Mouse (Mus musculus) liver, embryonic 14.5 days (tissue): ENCODE measurements at regions not wholly inside any gene's neighbourhood (a gene's known extent, or its start where the extent isn't known, plus 50 kb on each side); places are given as distances from the start of the nearest gene placed in this dataset.

Source experiments
- ATAC-seq: fragments of 200-750 bp; cut with Nextera tagmentation; 2 replicates; pipeline ENCODE4 v1.8.0; 2017; ENCODE audit warnings: moderate number of reproducible peaks, mild to moderate bottlenecking, moderate library complexity; ENCODE audit not compliant: insufficient read depth
- DNase-seq, 3 experiments: peaks; one replicate each; pipeline ENCODE4 v3.0.0-alpha.2; 2012 to 2013; ENCODE audit warnings: low read depth in 3 of 3, low spot score in 3 of 3
- H3K27ac ChIP-seq: fragments of 300-500 bp; sonication (generic); 2 replicates; pipeline ENCODE4 v1.5.1; 2014; ENCODE audit warnings: moderate library complexity, mild to moderate bottlenecking, control low read depth, inconsistent platforms
- H3K27me3 ChIP-seq: fragments of 300-500 bp; sonication (generic); 2 replicates; pipeline ENCODE4 v1.6.1; 2014; ENCODE audit warnings: mild to moderate bottlenecking, low read length, moderate library complexity; ENCODE audit not compliant: control insufficient read depth, insufficient read depth
- H3K36me3 ChIP-seq: fragments of 300-500 bp; sonication (generic); replicated peaks from 2 replicates; pipeline ENCODE4 v1.6.1; 2014; ENCODE audit warnings: low read depth; ENCODE audit not compliant: control insufficient read depth, insufficient read depth
- H3K4me1 ChIP-seq, 2 experiments: fragments of 200-500 bp in 1 of 2; fragments of 300-500 bp in 1 of 2; sonication (generic) in 1 of 2; replicated peaks; 2 replicates each; pipeline ENCODE4 v1.6.1; 2012 to 2014; ENCODE audit warnings: antibody characterized with exemption in 1 of 2, inconsistent platforms in 1 of 2, low read length in 1 of 2; ENCODE audit not compliant: control insufficient read depth in 2 of 2, insufficient read depth in 2 of 2
- H3K4me2 ChIP-seq: fragments of 300-500 bp; sonication (generic); 2 replicates; pipeline ENCODE4 v1.6.1; 2014; ENCODE audit warnings: low read depth, mild to moderate bottlenecking, control low read depth, moderate library complexity
- H3K4me3 ChIP-seq, 2 experiments: fragments of 200-500 bp in 1 of 2; fragments of 300-500 bp in 1 of 2; sonication (generic) in 1 of 2; 2 replicates each; pipeline ENCODE4 v1.5.1; 2012 to 2014; ENCODE audit warnings: low read depth in 2 of 2, low read length in 2 of 2, mild to moderate bottlenecking in 2 of 2, control low read depth in 1 of 2, inconsistent platforms in 1 of 2, moderate library complexity in 1 of 2; ENCODE audit not compliant: insufficient read depth in 1 of 2
- H3K9ac ChIP-seq: fragments of 300-500 bp; sonication (generic); replicated peaks from 2 replicates; pipeline ENCODE4 v1.6.1; 2014; ENCODE audit warnings: mild to moderate bottlenecking, control low read depth, moderate library complexity
- H3K9me3 ChIP-seq: fragments of 300-500 bp; sonication (generic); 2 replicates; pipeline ENCODE4 v1.6.1; 2016; ENCODE audit warnings: low read length, mixed read lengths; ENCODE audit not compliant: control insufficient read depth
- CTCF ChIP-seq: IDR thresholded peaks from 2 replicates; pipeline ENCODE4 v1.5.1; 2016; ENCODE audit warnings: antibody characterized with exemption, low read depth, control low read depth
- EP300 ChIP-seq: IDR thresholded peaks from 2 replicates; pipeline ENCODE4 v1.6.1; 2016; ENCODE audit warnings: antibody characterized with exemption, low read depth
- WGBS: fragments of 180-500 bp; shearing (Covaris S2); extraction: QIAGEN DNeasy Blood & Tissue Kit; methylation state at CpG from one replicate; pipeline ENCODE4 v1.1.7; 2014; ENCODE audit not compliant: insufficient replicate concordance; 5-methylcytosine and 5-hydroxymethylcytosine counted together

GRCm38 (mm10) chr5:45119757-45120156 is 320.3 kb upstream of the Ldb2 start:
- H3K9ac ChIP-seq: no peak overlapping the region
- no peak overlapping the region for H3K27ac ChIP-seq
- H3K9me3 ChIP-seq: no peaks in the 10 kb centered on the region
- no peaks in the 10 kb centered on the region for H3K36me3 ChIP-seq
- TF ChIP-seq EP300 (no peak), CTCF (no peak)
- 81% methylated on average over 2 of the region's 2 CpGs for WGBS
- ATAC-seq: no peak
- no peak overlapping the region for H3K4me2 ChIP-seq
- no peaks in the 10 kb centered on the region for H3K27me3 ChIP-seq
- no peaks in the 10 kb centered on the region for H3K4me1 ChIP-seq
- H3K4me3 ChIP-seq: no peak overlapping the region
- DNase-seq: no peak

- no peaks in the 10 kb centered on the region for H3K36me3 ChIP-seq
- WGBS: 61% methylated on average over 4 of the region's 4 CpGs
- TF ChIP-seq CTCF (no peak), EP300 (no peak)
- ATAC-seq: no peak
- H3K9ac ChIP-seq: no peak overlapping the region
- no peaks in the 10 kb centered on the region for H3K4me1 ChIP-seq
- DNase-seq: no peak
- H3K4me3 ChIP-seq: no peak overlapping the region
- no peaks in the 10 kb centered on the region for H3K9me3 ChIP-seq
- no peak overlapping the region for H3K4me2 ChIP-seq
- H3K27ac ChIP-seq: no peak overlapping the region
- no peaks in the 10 kb centered on the region for H3K27me3 ChIP-seq
These were observed 311.8 kb upstream of the Ldb2 start for GRCm38 (mm10) chr5:45111246-45111645.

- H3K4me2 ChIP-seq: no peak overlapping the region
- no peak overlapping the region for H3K4me3 ChIP-seq
- no peaks in the 10 kb centered on the region for H3K9me3 ChIP-seq
- TF ChIP-seq EP300 (no peak), CTCF (no peak)
- 30% methylated on average over 3 of the region's 3 CpGs for WGBS
- ATAC-seq (no peak), DNase-seq (no peak)
- no peaks in the 10 kb centered on the region for H3K36me3 ChIP-seq
- no peak overlapping the region for H3K9ac ChIP-seq
- H3K4me1 ChIP-seq: no peaks in the 10 kb centered on the region
- no peak overlapping the region for H3K27ac ChIP-seq
- no peaks in the 10 kb centered on the region for H3K27me3 ChIP-seq
These were observed 311.3 kb upstream of the Ldb2 start for GRCm38 (mm10) chr5:45110797-45111196.

- H3K4me3 ChIP-seq: no peak overlapping the region
- DNase-seq (no peak), ATAC-seq (no peak)
- WGBS: 73% methylated on average over 9 of the region's 9 CpGs
- H3K4me2 ChIP-seq: no peak overlapping the region
- no peak overlapping the region for H3K9ac ChIP-seq
- TF ChIP-seq EP300: no peak
- TF ChIP-seq CTCF: no peak
- H3K9me3 ChIP-seq: no peaks in the 10 kb centered on the region
- H3K27ac ChIP-seq: no peak overlapping the region
- H3K4me1 ChIP-seq: no peaks in the 10 kb centered on the region
- H3K27me3 ChIP-seq: no peaks in the 10 kb centered on the region
- H3K36me3 ChIP-seq: no peaks in the 10 kb centered on the region
These were observed 305.8 kb upstream of the Ldb2 start for GRCm38 (mm10) chr5:45105236-45105816.

- no peaks in the 10 kb centered on the region for H3K9me3 ChIP-seq
- no peak overlapping the region for H3K4me2 ChIP-seq
- no peak overlapping the region for H3K27ac ChIP-seq
- H3K36me3 ChIP-seq: no peaks in the 10 kb centered on the region
- WGBS: 63% methylated on average over 6 of the region's 6 CpGs
- no peak overlapping the region for H3K9ac ChIP-seq
- H3K4me1 ChIP-seq: no peaks in the 10 kb centered on the region
- DNase-seq (no peak), ATAC-seq (no peak)
- no peaks in the 10 kb centered on the region for H3K27me3 ChIP-seq
- no peak overlapping the region for H3K4me3 ChIP-seq
- TF ChIP-seq EP300 (no peak), CTCF (no peak)
These were observed 304.4 kb upstream of the Ldb2 start for GRCm38 (mm10) chr5:45103763-45104428.
